Mouse (Mus musculus) myocyte (in vitro differentiated cells): ENCODE results near the gene Stoml1.

Experiments used
- E2F4 ChIP-seq: IDR thresholded peaks from one replicate; pipeline ENCODE4 v1.6.1; 2011; ENCODE audit warnings: mild to moderate bottlenecking, control low read depth, moderate library complexity; ENCODE audit not compliant: insufficient read depth
- MYOG ChIP-seq, 3 experiments: IDR thresholded peaks; one replicate each; pipeline ENCODE4 v1.6.1; 2011; ENCODE audit warnings: control low read depth in 2 of 3, low read depth in 2 of 3, mild to moderate bottlenecking in 2 of 3; ENCODE audit not compliant: insufficient read length in 2 of 3, control insufficient read depth in 1 of 3, insufficient read depth in 1 of 3
- POLR2A ChIP-seq: IDR thresholded peaks from one replicate; pipeline ENCODE4 v1.6.1; 2011; ENCODE audit warnings: low read depth, mild to moderate bottlenecking, control low read depth, moderate library complexity; ENCODE audit not compliant: insufficient read length
- POLR2AphosphoS2 ChIP-seq: IDR thresholded peaks from one replicate; pipeline ENCODE4 v1.6.1; 2011; ENCODE audit warnings: low read depth, control low read depth; ENCODE audit not compliant: insufficient read length
- REST ChIP-seq: IDR thresholded peaks from one replicate; pipeline ENCODE4 v1.6.1; 2011; ENCODE audit warnings: mild to moderate bottlenecking, control low read depth, moderate library complexity; ENCODE audit not compliant: insufficient read depth, insufficient read length
- TCF12 ChIP-seq: IDR thresholded peaks from one replicate; pipeline ENCODE4 v1.6.1; 2011; ENCODE audit warnings: mild to moderate bottlenecking, control low read depth; ENCODE audit not compliant: poor library complexity, insufficient read depth, severe bottlenecking
- USF1 ChIP-seq: IDR thresholded peaks from one replicate; pipeline ENCODE4 v1.6.1; 2011; ENCODE audit warnings: low read depth, mild to moderate bottlenecking, control low read depth, moderate library complexity

GRCm38 (mm10) chr9:58218539-58218938, 34.4 kb upstream of the Stoml1 start:
- TF ChIP-seq TCF12 (no peak), POLR2A (no peak), USF1 (no peak), E2F4 (no peak), REST (no peak), POLR2AphosphoS2 (no peak), MYOG (IDR thresholded peaks at IDR 0.05; ENCODE audit: control insufficient read depth in 1 of 3, insufficient read depth in 1 of 3, insufficient read length in 2 of 3, low read depth in 2 of 3) (no peak)
